Mouse (Mus musculus): ENCODE results near the gene Rbbp5. TPM values are rescaled to one million over a fixed set of nuclear protein-coding genes. Genes with fewer than 3 reads are reported as not detected.

Gene Rbbp5
- polyA plus RNA-seq, 1 experiment: 9.1 TPM

- H3K36me3 ChIP-seq (ENCODE audit: control insufficient read depth, insufficient read depth, low read length): no peaks in the 10 kb centered on the region
- H3K4me3 ChIP-seq (ENCODE audit: control insufficient read depth, low read depth, low read length): no peak overlapping the region
- H3K4me1 ChIP-seq (ENCODE audit: control insufficient read depth, insufficient read depth, low read length): no peaks in the 10 kb centered on the region
- no peak overlapping the region for H3K27ac ChIP-seq (ENCODE audit: control insufficient read depth, insufficient read depth, low read depth, low read length)
- no peaks in the 10 kb centered on the region for H3K27me3 ChIP-seq (ENCODE audit: control insufficient read depth, insufficient read depth, low read length)
- no peak for TF ChIP-seq POLR2A (IDR thresholded peaks at IDR 0.05; ENCODE audit: control insufficient read depth, low read depth, low read length)
- no peak for TF ChIP-seq CTCF (IDR thresholded peaks at IDR 0.05; ENCODE audit: control insufficient read depth, insufficient read depth, insufficient replicate concordance, low read depth, low read length)
Measured at GRCm38 (mm10) chr1:132537736-132538135, 60.6 kb downstream of the Rbbp5 start.

GRCm38 (mm10) chr1:132540701-132541100, 63.5 kb downstream of the Rbbp5 start:
- Histone ChIP-seq H3K4me3 (ENCODE audit: control insufficient read depth, low read depth, low read length) (no peak overlapping the region), H3K36me3 (ENCODE audit: control insufficient read depth, insufficient read depth, low read length) (no peaks in the 10 kb centered on the region), H3K4me1 (ENCODE audit: control insufficient read depth, insufficient read depth, low read length) (no peaks in the 10 kb centered on the region), H3K27ac (ENCODE audit: control insufficient read depth, insufficient read depth, low read depth, low read length) (no peak overlapping the region), H3K27me3 (ENCODE audit: control insufficient read depth, insufficient read depth, low read length) (no peaks in the 10 kb centered on the region)
- TF ChIP-seq CTCF (IDR thresholded peaks at IDR 0.05; ENCODE audit: control insufficient read depth, insufficient read depth, insufficient replicate concordance, low read depth, low read length) (no peak), POLR2A (IDR thresholded peaks at IDR 0.05; ENCODE audit: control insufficient read depth, low read depth, low read length) (no peak)

DNA sequence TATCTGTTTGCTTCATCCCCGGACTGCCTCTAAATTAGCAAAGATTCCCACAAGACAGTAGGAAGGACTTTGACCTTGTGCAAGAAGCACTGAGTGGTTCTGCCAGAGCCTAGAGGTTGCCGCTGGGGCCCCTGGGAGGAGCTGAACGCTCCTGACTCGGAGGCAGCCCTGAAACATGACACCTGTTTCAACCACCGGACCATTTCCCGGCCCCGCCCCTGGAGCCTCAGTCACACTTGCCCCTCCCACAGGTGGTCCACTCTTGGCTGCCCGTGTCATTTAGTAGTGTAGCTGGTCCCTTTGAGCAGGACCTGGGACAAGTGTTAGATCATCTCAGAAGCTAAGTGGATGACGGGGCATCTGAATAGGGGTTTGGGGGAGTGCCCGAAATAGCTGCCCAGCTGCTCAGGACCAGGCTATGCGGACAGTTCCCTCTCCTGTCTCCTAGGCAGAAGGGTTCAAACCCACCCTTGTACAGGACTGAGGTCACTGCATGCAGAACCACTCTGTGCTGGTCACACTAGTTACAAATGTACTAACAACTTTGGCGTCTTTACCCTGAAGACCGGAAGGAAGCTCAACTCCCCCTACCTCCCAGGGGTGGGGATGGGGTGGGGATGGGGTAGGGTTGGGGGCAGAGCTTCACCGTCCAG, 64.1 kb downstream of the Rbbp5 start:
- H3K27ac ChIP-seq (ENCODE audit: control insufficient read depth, insufficient read depth, low read depth, low read length): no peak overlapping the region
- no peak overlapping the region for H3K4me3 ChIP-seq (ENCODE audit: control insufficient read depth, low read depth, low read length)
- TF ChIP-seq CTCF (IDR thresholded peaks at IDR 0.05; ENCODE audit: control insufficient read depth, insufficient read depth, insufficient replicate concordance, low read depth, low read length) (no peak), POLR2A (IDR thresholded peaks at IDR 0.05; ENCODE audit: control insufficient read depth, low read depth, low read length) (no peak)
- no peaks in the 10 kb centered on the region for H3K36me3 ChIP-seq (ENCODE audit: control insufficient read depth, insufficient read depth, low read length)
- H3K27me3 ChIP-seq (ENCODE audit: control insufficient read depth, insufficient read depth, low read length): no peaks in the 10 kb centered on the region
- H3K4me1 ChIP-seq (ENCODE audit: control insufficient read depth, insufficient read depth, low read length): no peaks in the 10 kb centered on the region

DNA sequence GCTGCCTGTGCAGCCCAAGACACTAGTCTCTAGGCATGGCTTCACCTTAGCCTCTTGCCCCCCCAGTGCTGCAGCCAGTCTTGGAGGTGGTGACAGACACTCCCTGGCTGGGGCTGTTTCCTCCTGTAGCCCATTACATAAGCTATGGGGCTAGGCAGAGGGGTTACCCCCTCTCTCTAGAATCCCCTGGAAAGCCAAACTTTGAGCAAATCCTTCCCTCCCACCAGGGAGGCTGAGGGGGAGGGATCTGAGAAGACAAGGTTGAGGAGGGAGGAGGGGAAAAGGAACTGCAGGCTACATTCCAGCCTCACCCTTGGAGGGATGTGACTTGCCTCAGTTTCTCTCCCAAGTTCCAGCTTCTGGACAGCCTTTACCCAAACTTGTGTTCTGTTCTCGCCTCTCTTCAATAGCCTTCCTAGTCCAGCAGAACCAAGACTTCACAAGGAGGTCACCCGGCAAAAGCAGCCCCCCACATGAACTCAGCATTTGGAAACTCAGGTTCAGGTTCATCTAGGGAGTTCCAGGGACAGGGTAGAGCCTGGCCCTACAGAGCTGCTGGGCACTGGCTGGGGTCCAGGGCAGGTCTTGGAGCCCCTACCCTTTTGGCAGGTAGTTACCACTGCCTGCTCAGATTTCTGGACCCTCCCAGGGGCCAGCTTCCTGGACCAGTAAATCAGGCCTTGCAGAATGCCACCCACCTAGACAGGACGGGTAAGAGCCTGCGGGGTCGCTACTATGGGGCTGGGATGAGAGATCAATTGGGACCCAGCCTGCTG, 64.8 kb downstream of the Rbbp5 start:
- H3K27ac ChIP-seq (ENCODE audit: control insufficient read depth, insufficient read depth, low read depth, low read length): no peak overlapping the region
- no peaks in the 10 kb centered on the region for H3K36me3 ChIP-seq (ENCODE audit: control insufficient read depth, insufficient read depth, low read length)
- no peak for TF ChIP-seq POLR2A (IDR thresholded peaks at IDR 0.05; ENCODE audit: control insufficient read depth, low read depth, low read length)
- no peak for TF ChIP-seq CTCF (IDR thresholded peaks at IDR 0.05; ENCODE audit: control insufficient read depth, insufficient read depth, insufficient replicate concordance, low read depth, low read length)
- no peak overlapping the region for H3K4me3 ChIP-seq (ENCODE audit: control insufficient read depth, low read depth, low read length)
- H3K27me3 ChIP-seq (ENCODE audit: control insufficient read depth, insufficient read depth, low read length): no peaks in the 10 kb centered on the region
- H3K4me1 ChIP-seq (ENCODE audit: control insufficient read depth, insufficient read depth, low read length): no peaks in the 10 kb centered on the region

- no peaks in the 10 kb centered on the region for H3K36me3 ChIP-seq (ENCODE audit: control insufficient read depth, insufficient read depth, low read length)
- H3K27me3 ChIP-seq (ENCODE audit: control insufficient read depth, insufficient read depth, low read length): no peaks in the 10 kb centered on the region
- TF ChIP-seq POLR2A (IDR thresholded peaks at IDR 0.05; ENCODE audit: control insufficient read depth, low read depth, low read length) (no peak), CTCF (IDR thresholded peaks at IDR 0.05; ENCODE audit: control insufficient read depth, insufficient read depth, insufficient replicate concordance, low read depth, low read length) (no peak)
- no peak within 1 kb of the TSS for H3K27ac ChIP-seq (ENCODE audit: control insufficient read depth, insufficient read depth, low read depth, low read length)
- no peak within 1 kb of the TSS for H3K4me3 ChIP-seq (ENCODE audit: control insufficient read depth, low read depth, low read length)
- H3K4me1 ChIP-seq (ENCODE audit: control insufficient read depth, insufficient read depth, low read length): no peaks in the 10 kb centered on the region
Measured at GRCm38 (mm10) chr1:132542762-132543306, 65.7 kb downstream of the Rbbp5 start, which contains the start of gene Cntn2. TSS of gene Cntn2 (minus strand) at chr1:132543256.

GRCm38 (mm10) chr1:132543789-132544188, 66.6 kb downstream of the Rbbp5 start:
- H3K4me1 ChIP-seq (ENCODE audit: control insufficient read depth, insufficient read depth, low read length): no peaks in the 10 kb centered on the region
- H3K27ac ChIP-seq (ENCODE audit: control insufficient read depth, insufficient read depth, low read depth, low read length): no peak overlapping the region
- no peak overlapping the region for H3K4me3 ChIP-seq (ENCODE audit: control insufficient read depth, low read depth, low read length)
- H3K27me3 ChIP-seq (ENCODE audit: control insufficient read depth, insufficient read depth, low read length): no peaks in the 10 kb centered on the region
- H3K36me3 ChIP-seq (ENCODE audit: control insufficient read depth, insufficient read depth, low read length): no peaks in the 10 kb centered on the region
- no peak for TF ChIP-seq CTCF (IDR thresholded peaks at IDR 0.05; ENCODE audit: control insufficient read depth, insufficient read depth, insufficient replicate concordance, low read depth, low read length)
- no peak for TF ChIP-seq POLR2A (IDR thresholded peaks at IDR 0.05; ENCODE audit: control insufficient read depth, low read depth, low read length)

Other genes with a start within 250 kb of the Rbbp5 start
- 3.6 and 4.0 TPM in 2 replicates for gene Gm10188, start 247.6 kb upstream of the Rbbp5 start, polyA plus RNA-seq (2012; rRNA removed)
- gene Klhdc8a, start 178.7 kb upstream of the Rbbp5 start, polyA plus RNA-seq (2012; rRNA removed): 0.69 and 0.70 TPM in 2 replicates
- 3.1 and 4.7 TPM in 2 replicates for gene Nuak2, start 161.2 kb upstream of the Rbbp5 start, polyA plus RNA-seq (2012; rRNA removed)
- gene Tmcc2, start 86.1 kb upstream of the Rbbp5 start, polyA plus RNA-seq (2012; rRNA removed): 1.7 and 1.8 TPM in 2 replicates
- 3.3 and 3.7 TPM in 2 replicates for gene Dstyk, start 59.8 kb upstream of the Rbbp5 start, polyA plus RNA-seq (2012; rRNA removed)
- 19.9 and 24.6 TPM in 2 replicates for gene Tmem81, start 28.9 kb downstream of the Rbbp5 start, polyA plus RNA-seq (2012; rRNA removed)
- 0.02 TPM in 1 of 2 replicates, not detected in the other for gene Cntn2, start 65.9 kb downstream of the Rbbp5 start, polyA plus RNA-seq (2012; rRNA removed)